12 mouse cellular contexts compared by ENCODE assay signal in genomic region chr13:28692587-28692986, GRCm38 (mm10).
DNase-seq lines count a peak whose midpoint lies in the region; ATAC-seq and TF ChIP-seq lines count a peak whose summit lies in the region.
"Had no signal": no experiment of that assay in that cellular context is flagged by ENCODE, and none has a peak within 500 bp of the region (broad histone marks: within the 10 kb centered on the region; RNA-seq: fewer than 3 reads in every experiment).

No protein-coding gene starts in this region.

- peak; percentile 67 for ATAC-seq in lung, postnatal 0 days
- ATAC-seq in hindbrain, embryonic 11.5 days (ENCODE audit: low FRiP score) = no peak
- ATAC-seq: inflammation-experienced regulatory T-cells, adult 6 months had no signal

- TF ChIP-seq POLR2A in lung, adult 2 months (IDR thresholded peaks at IDR 0.05; ENCODE audit: borderline replicate concordance, extremely low read depth, low read depth, low read length) = no peak

- H3K4me2 ChIP-seq in lung, postnatal 0 days (replicated peaks; ENCODE audit: low read depth, low read length) = 0 out of 2 replicates have a peak overlapping the region, but pooled peaks have one; percentile 0
- no peak overlapping the region for H3K4me2 ChIP-seq in hindbrain, embryonic 11.5 days (replicated peaks; ENCODE audit: low read depth, low read length)

- WGBS in lung, postnatal 0 days = 59% methylated on average over 5 of the region's 5 CpGs
- 51% methylated on average over 5 of the region's 5 CpGs for WGBS in lung, adult 2 months
- WGBS in hindbrain, embryonic 11.5 days = 69% methylated on average over 5 of the region's 5 CpGs

- no peaks in the 10 kb centered on the region for H3K27me3 ChIP-seq in lung, postnatal 0 days (replicated peaks; ENCODE audit: insufficient read depth, low read length)
- no peaks in the 10 kb centered on the region for H3K27me3 ChIP-seq in hindbrain, embryonic 11.5 days (ENCODE audit: control insufficient read depth, insufficient read depth, low read length)

- no peaks in the 10 kb centered on the region for H3K36me3 ChIP-seq in lung, postnatal 0 days (ENCODE audit: insufficient read depth, low read length)
- no peaks in the 10 kb centered on the region for H3K36me3 ChIP-seq in hindbrain, embryonic 11.5 days (ENCODE audit: control insufficient read depth, insufficient read depth, low read length)

- no peak overlapping the region for H3K4me3 ChIP-seq in lung, postnatal 0 days (ENCODE audit: low read depth, low read length)
- H3K4me3 ChIP-seq in lung, adult 2 months (replicated peaks; ENCODE audit: extremely low read depth, low read depth, low read length) = no peak overlapping the region
- H3K4me3 ChIP-seq in hindbrain, embryonic 11.5 days (ENCODE audit: low read depth, low read length) = no peak overlapping the region

- no peaks in the 10 kb centered on the region for H3K4me1 ChIP-seq in lung, postnatal 0 days (ENCODE audit: insufficient read depth, low read depth, low read length)
- H3K4me1 ChIP-seq in lung, adult 2 months (ENCODE audit: control insufficient read depth, insufficient read depth, low read length) = peaks cover 4% of the 10 kb centered on the region; the same call in 1 of the 2 replicates
- H3K4me1 ChIP-seq in hindbrain, embryonic 11.5 days (replicated peaks; ENCODE audit: control insufficient read depth, insufficient read depth, low read length) = no peaks in the 10 kb centered on the region; the same call in 1 of the 2 replicates

- TF ChIP-seq CTCF in lung, postnatal 0 days (IDR thresholded peaks at IDR 0.05) = no peak
- TF ChIP-seq CTCF in lung, adult 2 months (IDR thresholded peaks at IDR 0.05; ENCODE audit: insufficient read depth, low read length) = no peak

- H3K27ac ChIP-seq in lung, postnatal 0 days (ENCODE audit: low read length) = no peak overlapping the region
- H3K27ac ChIP-seq in hindbrain, embryonic 11.5 days (ENCODE audit: low read depth, low read length) = no peak overlapping the region

- no peak for TF ChIP-seq EP300 in lung, postnatal 0 days (IDR thresholded peaks at IDR 0.05)

- no peak overlapping the region for H3K9ac ChIP-seq in lung, postnatal 0 days (replicated peaks; ENCODE audit: low read depth)
- H3K9ac ChIP-seq in hindbrain, embryonic 11.5 days (ENCODE audit: low read depth, low read length) = no peak overlapping the region

- no peaks in the 10 kb centered on the region for H3K9me3 ChIP-seq in lung, postnatal 0 days (ENCODE audit: low read length)
- no peaks in the 10 kb centered on the region for H3K9me3 ChIP-seq in hindbrain, embryonic 11.5 days (ENCODE audit: control insufficient read depth, low read length)

- DNase-seq in frontal cortex, postnatal 36 days (ENCODE audit: low spot score in 2 of 2) = peak; percentile 22 to 55
- no peak for DNase-seq in frontal cortex, postnatal 14 days (ENCODE audit: low spot score in 2 of 2)
- DNase-seq in lung, postnatal 0 days (ENCODE audit: low spot score) = peak; percentile 40
- DNase-seq in lung, adult 2 months = no peak
- peak; percentile 46 for DNase-seq in 3T3-L1 (ENCODE audit: low read depth, low spot score)
- DNase-seq in ZHBTc4 (ENCODE audit: low read depth, low spot score) = peak; percentile 17
- DNase-seq in c-Kit-positive CD71-positive TER-119-positive erythroid progenitor cells, embryonic 14.5 days (ENCODE audit: low spot score) = no peak
- DNase-seq in hindbrain, embryonic 11.5 days (ENCODE audit: low spot score) = no peak
- DNase-seq: adrenal gland, postnatal 10 days; cerebellum, adult 11 months; embryo, embryonic 11 days had no signal

Comparison
In these comparisons a context has a peak if more than half of its experiments do, and no peak if none do; other contexts are left out.
1. DNase-seq: peak in frontal cortex, postnatal 36 days (2 of 2), lung, postnatal 0 days (single experiment), 3T3-L1 (single experiment) and ZHBTc4 (single experiment); none in frontal cortex, postnatal 14 days (0 of 2), lung, adult 2 months (single experiment), c-Kit-positive CD71-positive TER-119-positive erythroid progenitor cells, embryonic 14.5 days (single experiment) and hindbrain, embryonic 11.5 days (single experiment).